Mouse (Mus musculus): ENCODE data around the gene Parp16.

DNA sequence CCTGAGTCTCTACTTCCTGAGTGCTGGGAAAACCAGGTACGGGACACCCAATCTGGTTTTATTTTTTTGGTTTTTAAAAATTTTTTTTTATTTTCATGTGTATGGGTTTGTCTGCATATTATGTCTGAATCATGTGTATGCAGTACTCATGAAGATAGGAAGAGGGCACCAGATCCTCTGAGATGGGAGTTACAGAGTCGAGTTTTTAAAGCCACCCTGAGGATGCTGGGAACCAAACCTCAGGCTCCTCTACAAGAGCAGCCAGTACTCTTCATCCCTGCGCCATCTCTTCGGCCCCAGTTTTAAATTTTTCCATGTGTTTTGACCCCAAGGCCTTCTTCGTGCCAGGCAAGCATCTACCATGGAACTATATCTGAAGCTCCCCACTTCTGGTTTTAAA, 44.6 kb downstream of the Parp16 start:
- TF ChIP-seq CTCF (conservative IDR thresholded peaks at IDR 0.05 in 1 of 2, IDR thresholded peaks at IDR 0.05 in 1 of 2; ENCODE audit: low read depth in 2 of 2, low read length in 2 of 2) (peak in 1 of 2 experiments; percentile 22; a peak in 2 of 4 replicates), UBTF (IDR thresholded peaks at IDR 0.05; ENCODE audit: low read depth, low read length) (no peak), ETS1 (conservative IDR thresholded peaks at IDR 0.05; ENCODE audit: low read depth, low read length) (no peak), HCFC1 (IDR thresholded peaks at IDR 0.05; ENCODE audit: low read depth, low read length) (no peak), BHLHE40 (IDR thresholded peaks at IDR 0.05; ENCODE audit: low read depth, low read length) (no peak), CHD2 (IDR thresholded peaks at IDR 0.05; ENCODE audit: low read length) (no peak), MAFK (IDR thresholded peaks at IDR 0.05; ENCODE audit: insufficient replicate concordance, low read length) (no peak), POLR2A (IDR thresholded peaks at IDR 0.05; ENCODE audit: low read depth, low read length) (no peak), USF1 (IDR thresholded peaks at IDR 0.05; ENCODE audit: low read depth, low read length) (no peak), SIN3A (IDR thresholded peaks at IDR 0.05; ENCODE audit: low read length) (no peak), ZNF384 (IDR thresholded peaks at IDR 0.05; ENCODE audit: low read depth, low read length) (no peak), EP300 (IDR thresholded peaks at IDR 0.05; ENCODE audit: low read length) (no peak), TCF12 (IDR thresholded peaks at IDR 0.05; ENCODE audit: low read depth, low read length) (no peak)
